Mouse (Mus musculus) erythroblast, adult 5-6 weeks (primary cell): ENCODE data around the gene Csdc2. TPM values are rescaled to one million over a fixed set of nuclear protein-coding genes. Genes with fewer than 3 reads are reported as not detected.

Source experiments
- ATAC-seq: replicated peaks from 2 replicates; pipeline ENCODE4 v1.8.0; 2016; ENCODE audit warnings: moderate number of reproducible peaks, mild to moderate bottlenecking, moderate TSS enrichment, inconsistent platforms; ENCODE audit not compliant: poor library complexity, low FRiP score, severe bottlenecking
- total RNA-seq, 2 experiments: library from RNA; stranded (forward) in 1 of 2; stranded (reverse) in 1 of 2; fragments of 150-400 nt in 1 of 2; fragments of 200-764, 138-1000 nt in 1 of 2; gene quantifications; 2 replicates each; pipeline versions ENCODE4 v1.2.3 to v1.2.4; 2015 to 2017; ENCODE audit warnings: low replicate concordance in 2 of 2

Gene Csdc2
- total RNA-seq, 2 experiments from 2014 or later, result not detected

- ATAC-seq, result no peak
Observed at GRCm38 (mm10) chr15:81985267-81986161, 49.0 kb downstream of the Csdc2 start.

- ATAC-seq, result no peak
Observed at GRCm38 (mm10) chr15:81987646-81988045, 51.1 kb downstream of the Csdc2 start, which contains the start of gene Xrcc6. Gene Xrcc6, plus strand, starts transcription at chr15:81987835.

- ATAC-seq, result peak; percentile 81
Observed at GRCm38 (mm10) chr15:81989371-81990062, 53.0 kb downstream of the Csdc2 start.

DNA sequence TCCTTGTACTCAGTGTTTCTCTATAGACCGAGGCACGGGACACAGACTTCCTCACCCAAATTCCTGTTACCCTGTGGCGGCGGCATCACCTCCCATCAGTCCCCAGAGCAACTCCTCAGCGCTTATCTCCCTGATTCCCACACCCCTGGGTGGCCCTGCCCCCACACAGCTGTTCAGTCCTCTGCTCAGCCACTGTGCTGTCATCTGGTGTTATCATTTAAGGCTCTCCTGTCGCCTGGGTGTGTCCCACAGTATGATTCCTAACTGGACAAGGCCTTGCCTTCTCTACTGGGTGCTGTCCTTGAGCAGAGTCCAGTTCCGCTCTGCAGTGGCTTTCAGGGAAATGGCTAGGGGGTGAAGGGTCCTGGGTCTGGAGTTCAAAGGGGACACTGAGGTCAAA, 54.0 kb downstream of the Csdc2 start:
- peak; percentile 91 for ATAC-seq

DNA sequence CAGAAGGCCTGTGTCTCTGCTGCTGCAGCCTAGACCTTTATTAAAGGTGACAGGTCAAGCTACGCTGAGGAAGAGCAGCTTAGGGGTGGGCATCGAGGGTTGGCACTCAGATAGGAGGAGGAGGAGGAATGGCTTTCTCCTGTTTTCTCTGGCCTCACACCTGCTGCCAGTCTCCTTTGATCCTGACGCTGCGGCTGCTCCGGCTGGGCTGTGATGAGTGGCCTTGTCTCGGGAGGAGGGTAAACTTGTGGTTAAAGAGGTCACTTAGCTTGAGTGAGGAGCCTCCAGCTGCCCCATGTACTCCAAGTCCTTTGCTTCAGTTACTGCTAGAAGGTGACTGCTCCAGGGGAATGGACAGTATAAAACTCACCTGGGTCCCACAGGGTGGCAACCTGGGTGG, 57.4 kb downstream of the Csdc2 start:
- ATAC-seq, result no peak

Other genes starting within 250 kb of the Csdc2 start
- not detected in 2 replicates for gene Chadl, start 239.5 kb upstream of the Csdc2 start, total RNA-seq (2015; ENCODE audit: low replicate concordance)
- gene Chadl, start 239.5 kb upstream of the Csdc2 start, total RNA-seq (2017; ENCODE audit: low replicate concordance), result 0.14 TPM in 1 of 2 replicates, not detected in the other
- 2.5 and 3.1 TPM in 2 replicates for gene Zc3h7b, start 191.7 kb upstream of the Csdc2 start, total RNA-seq (2015; ENCODE audit: low replicate concordance)
- gene Zc3h7b, start 191.7 kb upstream of the Csdc2 start, total RNA-seq (2017; ENCODE audit: low replicate concordance), result 2.0 and 4.2 TPM in 2 replicates
- gene Rangap1, start 191.2 kb upstream of the Csdc2 start, total RNA-seq (2015; ENCODE audit: low replicate concordance), result 8.3 and 19.4 TPM in 2 replicates
- gene Rangap1, start 191.2 kb upstream of the Csdc2 start, total RNA-seq (2017; ENCODE audit: low replicate concordance), result 34.2 and 41.5 TPM in 2 replicates
- 0.38 and 2.3 TPM in 2 replicates for gene Tef, start 134.3 kb upstream of the Csdc2 start, total RNA-seq (2015; ENCODE audit: low replicate concordance)
- 0.98 and 2.0 TPM in 2 replicates for gene Tef, start 134.3 kb upstream of the Csdc2 start, total RNA-seq (2017; ENCODE audit: low replicate concordance)
- gene Tob2, start 78.0 kb upstream of the Csdc2 start, total RNA-seq (2015; ENCODE audit: low replicate concordance), result 6.3 and 9.6 TPM in 2 replicates
- 5.3 and 7.2 TPM in 2 replicates for gene Tob2, start 78.0 kb upstream of the Csdc2 start, total RNA-seq (2017; ENCODE audit: low replicate concordance)
- 29.7 and 33.0 TPM in 2 replicates for gene Phf5a, start 64.8 kb upstream of the Csdc2 start, total RNA-seq (2015; ENCODE audit: low replicate concordance)
- gene Phf5a, start 64.8 kb upstream of the Csdc2 start, total RNA-seq (2017; ENCODE audit: low replicate concordance), result 19.8 and 45.9 TPM in 2 replicates
- gene Aco2, start 64.5 kb upstream of the Csdc2 start, total RNA-seq (2015; ENCODE audit: low replicate concordance), result 16.3 and 37.8 TPM in 2 replicates
- gene Aco2, start 64.5 kb upstream of the Csdc2 start, total RNA-seq (2017; ENCODE audit: low replicate concordance), result 29.7 and 59.3 TPM in 2 replicates
- gene Polr3h, start 10.5 kb upstream of the Csdc2 start, total RNA-seq (2015; ENCODE audit: low replicate concordance), result 2.9 and 3.8 TPM in 2 replicates
- gene Polr3h, start 10.5 kb upstream of the Csdc2 start, total RNA-seq (2017; ENCODE audit: low replicate concordance), result 6.3 and 17.7 TPM in 2 replicates
- 2.3 and 20.3 TPM in 2 replicates for gene Pmm1, start 24.2 kb downstream of the Csdc2 start, total RNA-seq (2015; ENCODE audit: low replicate concordance)
- 3.9 and 9.5 TPM in 2 replicates for gene Pmm1, start 24.2 kb downstream of the Csdc2 start, total RNA-seq (2017; ENCODE audit: low replicate concordance)
- not detected in 2 replicates for gene 1700029P11Rik, start 43.8 kb downstream of the Csdc2 start, total RNA-seq (2015; ENCODE audit: low replicate concordance)
- not detected in 2 replicates for gene 1700029P11Rik, start 43.8 kb downstream of the Csdc2 start, total RNA-seq (2017; ENCODE audit: low replicate concordance)
- 17.6 and 41.7 TPM in 2 replicates for gene Xrcc6, start 51.1 kb downstream of the Csdc2 start, total RNA-seq (2015; ENCODE audit: low replicate concordance)
- gene Xrcc6, start 51.1 kb downstream of the Csdc2 start, total RNA-seq (2017; ENCODE audit: low replicate concordance), result 23.6 and 52.2 TPM in 2 replicates
- 12.5 and 27.0 TPM in 2 replicates for gene Desi1, start 97.1 kb downstream of the Csdc2 start, total RNA-seq (2015; ENCODE audit: low replicate concordance)
- 3.6 and 5.0 TPM in 2 replicates for gene Desi1, start 97.1 kb downstream of the Csdc2 start, total RNA-seq (2017; ENCODE audit: low replicate concordance)
- 23.2 and 29.7 TPM in 2 replicates for gene Snu13, start 110.8 kb downstream of the Csdc2 start, total RNA-seq (2015; ENCODE audit: low replicate concordance)
- gene Snu13, start 110.8 kb downstream of the Csdc2 start, total RNA-seq (2017; ENCODE audit: low replicate concordance), result 24.5 and 44.7 TPM in 2 replicates
- not detected in 2 replicates for gene 4930407I10Rik, start 122.4 kb downstream of the Csdc2 start, total RNA-seq (2015; ENCODE audit: low replicate concordance)
- not detected in 2 replicates for gene 4930407I10Rik, start 122.4 kb downstream of the Csdc2 start, total RNA-seq (2017; ENCODE audit: low replicate concordance)
- gene Mei1, start 133.2 kb downstream of the Csdc2 start, total RNA-seq (2015; ENCODE audit: low replicate concordance), result not detected in 2 replicates
- gene Mei1, start 133.2 kb downstream of the Csdc2 start, total RNA-seq (2017; ENCODE audit: low replicate concordance), result not detected in 2 replicates
- gene Ccdc134, start 191.2 kb downstream of the Csdc2 start, total RNA-seq (2015; ENCODE audit: low replicate concordance), result 0.63 TPM in 1 of 2 replicates, not detected in the other
- 4.1 and 5.0 TPM in 2 replicates for gene Ccdc134, start 191.2 kb downstream of the Csdc2 start, total RNA-seq (2017; ENCODE audit: low replicate concordance)
- gene Srebf2, start 210.4 kb downstream of the Csdc2 start, total RNA-seq (2015; ENCODE audit: low replicate concordance), result 9.0 and 12.5 TPM in 2 replicates
- gene Srebf2, start 210.4 kb downstream of the Csdc2 start, total RNA-seq (2017; ENCODE audit: low replicate concordance), result 11.2 and 15.5 TPM in 2 replicates